Mouse (Mus musculus) retina, embryonic 14.5 days (tissue): ENCODE data around the gene Cyp2c65.

Experiments
- DNase-seq: peaks from one replicate; pipeline ENCODE4 v3.0.0-alpha.2; 2015; ENCODE audit warnings: low spot score

Cyp2c65 gene

DNA sequence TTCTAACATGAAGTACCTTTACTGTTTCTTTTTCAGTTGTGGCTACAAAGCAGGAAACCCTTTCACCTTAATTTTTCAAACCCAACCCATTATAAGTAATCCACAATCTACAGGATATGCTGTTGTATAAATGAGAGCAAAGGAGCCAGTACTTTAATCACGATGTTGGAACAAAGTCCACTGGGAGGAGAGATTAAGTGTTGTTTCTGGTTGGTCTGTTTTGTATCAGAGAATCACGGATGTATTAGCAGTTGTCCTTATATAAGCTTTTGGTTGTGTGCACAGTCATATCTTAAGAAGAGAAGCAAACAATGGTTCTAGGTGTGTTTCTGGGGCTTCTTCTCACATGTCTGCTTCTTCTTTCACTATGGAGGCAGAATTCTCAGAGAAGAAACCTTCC is at the start of gene Cyp2c65:
TSS of gene Cyp2c65 (plus strand) at position 297 of the 400 bp plus-strand sequence.
- no peak for DNase-seq

DNA sequence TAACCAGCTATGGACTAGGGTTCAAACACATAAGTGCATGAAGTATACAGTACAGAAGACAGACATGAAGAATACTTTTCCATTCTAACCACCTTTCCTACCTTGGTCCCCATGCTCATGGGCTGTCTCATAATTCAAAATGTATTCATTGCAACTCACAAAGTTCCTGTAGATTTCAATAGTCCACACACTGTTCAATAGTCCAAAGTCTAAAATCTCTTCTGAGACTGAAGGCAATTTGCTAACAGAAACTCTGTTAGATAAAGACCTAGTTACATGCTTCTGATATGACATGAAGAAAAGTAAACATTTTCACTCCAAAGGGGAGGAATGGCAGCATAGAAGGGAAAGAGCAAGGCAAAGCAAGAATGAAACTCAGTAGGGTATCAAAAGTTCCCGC is 2.9 kb upstream of the Cyp2c65 start:
- DNase-seq, result no peak

DNA sequence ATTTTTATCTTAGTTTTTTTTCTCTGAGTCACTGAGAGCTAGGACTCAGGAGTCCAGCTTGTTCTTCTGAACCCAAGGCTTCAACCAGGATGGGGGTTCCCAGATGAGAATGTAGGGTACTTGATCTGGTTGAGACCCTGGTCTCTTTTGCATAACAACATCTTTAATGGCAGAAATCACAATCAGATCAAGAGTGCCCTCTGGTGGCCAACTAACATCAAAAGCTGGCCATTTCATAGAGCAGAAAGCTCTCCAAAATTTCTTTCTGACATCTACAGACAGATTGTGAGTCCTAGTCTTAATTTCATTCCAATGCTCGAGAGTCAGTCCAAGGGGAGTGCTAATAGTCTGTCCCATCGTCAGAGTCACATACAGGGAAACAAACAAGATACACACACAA is 38.0 kb downstream of the Cyp2c65 start:
- peak; percentile 31 for DNase-seq

DNA sequence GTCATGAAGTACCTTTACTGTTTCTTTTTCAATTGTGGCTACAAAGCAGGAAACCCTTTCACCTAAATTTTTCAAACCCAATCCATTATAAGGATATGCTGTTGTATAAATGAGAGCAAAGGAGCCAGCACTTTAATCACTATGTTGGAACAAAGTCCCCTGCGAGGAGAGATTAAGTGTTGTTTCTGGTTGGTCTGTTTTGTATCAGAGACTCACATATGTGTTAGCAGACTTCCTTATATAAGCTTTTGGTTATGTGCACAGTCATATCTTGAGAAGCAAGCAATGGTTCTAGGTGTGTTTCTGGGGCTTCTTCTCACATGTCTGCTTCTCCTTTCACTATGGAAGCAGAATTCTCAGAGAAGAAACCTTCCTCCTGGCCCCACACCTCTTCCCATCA is 52.8 kb downstream of the Cyp2c65 start, which contains the start of gene Cyp2c66:
TSS of gene Cyp2c66 (plus strand) at position 255 of the 400 bp plus-strand sequence.
- DNase-seq, result no peak
